Mouse (Mus musculus): ENCODE results near the gene Wdr95. TPM values are rescaled to one million over a fixed set of nuclear protein-coding genes. Genes with fewer than 3 reads are reported as not detected.

Wdr95 gene
- not detected in 2 replicates for polyA plus RNA-seq (2015; fragmentation: Nextera tagmentation; extraction: Ambion mirVana)

DNA sequence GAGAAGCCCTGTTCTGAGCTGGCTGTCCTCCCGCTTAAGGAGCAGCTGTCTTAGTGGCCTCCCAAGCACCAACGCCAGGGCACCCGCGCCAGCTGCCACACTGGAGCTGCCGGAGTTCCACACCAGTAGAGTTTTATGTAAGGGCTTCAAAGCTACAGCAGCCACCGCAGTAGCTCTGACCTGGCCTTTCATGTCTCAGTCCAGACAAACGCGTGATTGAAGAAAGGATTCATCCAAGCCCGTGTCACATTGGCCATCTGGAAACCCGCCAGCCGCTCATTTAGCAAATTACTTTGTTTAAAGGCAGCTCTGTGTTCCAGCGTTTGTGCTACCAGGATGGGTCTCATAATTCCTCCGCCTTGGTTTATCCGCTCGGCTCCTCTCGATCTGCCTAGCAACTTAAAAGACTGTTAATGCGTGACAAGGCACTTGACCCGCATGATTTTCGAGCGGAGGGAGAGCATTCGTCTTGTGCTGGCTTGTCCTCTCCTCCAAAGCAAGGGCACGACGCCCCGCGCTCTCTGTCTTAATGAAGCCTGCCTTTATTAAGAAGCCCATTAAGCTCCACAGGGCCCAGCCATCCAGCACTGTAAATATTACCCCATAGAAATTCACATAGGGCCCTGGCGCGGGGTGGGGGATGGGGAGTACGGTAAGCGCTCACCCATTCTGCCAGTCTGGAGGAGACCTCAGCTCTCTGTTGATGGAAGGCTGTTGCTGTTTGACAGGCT lies at the start of gene Wdr95:
TSS of gene Wdr95 (plus strand) at position 681 of the 731 bp plus-strand sequence.
- Histone ChIP-seq H3K9ac (ENCODE audit: low read length) (no peak within 1 kb of the TSS), H3K4me1 (replicated peaks; ENCODE audit: control insufficient read depth, insufficient read depth) (no peaks in the 10 kb centered on the region), H3K27me3 (ENCODE audit: control insufficient read depth, insufficient read depth, low read length) (no peaks in the 10 kb centered on the region), H3K36me3 (ENCODE audit: control insufficient read depth, insufficient read depth, low read length) (no peaks in the 10 kb centered on the region), H3K4me3 (ENCODE audit: low read depth, low read length) (no peak within 1 kb of the TSS), H3K27ac (replicated peaks) (no peak within 1 kb of the TSS), H3K4me2 (replicated peaks; ENCODE audit: low read depth) (peak within 1 kb of the TSS; percentile 17; the same call in 1 of the 2 replicates), H3K9me3 (ENCODE audit: control insufficient read depth, low read length) (no peaks in the 10 kb centered on the region)
- no peak for ATAC-seq (ENCODE audit: low FRiP score, low TSS enrichment)
- peak; percentile 25 for DNase-seq (ENCODE audit: low spot score)
- 35% methylated on average over 29 of the region's 29 CpGs for WGBS
- no peak for TF ChIP-seq CTCF (IDR thresholded peaks at IDR 0.05; ENCODE audit: low read depth)
- no peak for TF ChIP-seq EP300 (optimal IDR thresholded peaks at IDR 0.05)

DNA sequence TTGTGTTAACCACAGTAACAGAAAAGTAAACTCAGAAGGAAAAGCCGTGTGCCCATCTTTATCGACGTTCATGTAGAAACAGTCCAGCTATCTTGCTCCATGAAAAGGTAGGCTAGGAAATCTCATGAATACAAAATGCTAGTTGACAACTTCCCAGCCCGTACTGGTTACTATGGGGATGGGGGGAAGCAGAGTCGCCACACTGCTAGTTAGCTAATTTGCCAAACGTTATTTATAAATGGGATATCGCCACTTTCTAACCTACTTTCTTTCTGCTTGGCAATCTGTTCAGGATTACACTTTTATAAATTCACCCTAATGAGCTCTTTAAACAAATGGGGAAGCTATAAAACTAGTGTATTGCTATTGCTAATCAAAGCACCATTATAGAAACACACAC lies 46.6 kb upstream of the Wdr95 start:
- 83% methylated on average over 7 of the region's 7 CpGs for WGBS
- no peaks in the 10 kb centered on the region for H3K36me3 ChIP-seq (ENCODE audit: control insufficient read depth, insufficient read depth, low read length)
- TF ChIP-seq EP300 (optimal IDR thresholded peaks at IDR 0.05) (no peak), CTCF (IDR thresholded peaks at IDR 0.05; ENCODE audit: low read depth) (no peak)
- ATAC-seq (ENCODE audit: low FRiP score, low TSS enrichment) (no peak), DNase-seq (ENCODE audit: low spot score) (no peak)
- H3K4me3 ChIP-seq (ENCODE audit: low read depth, low read length): no peak overlapping the region
- H3K9ac ChIP-seq (ENCODE audit: low read length): no peak overlapping the region
- no peaks in the 10 kb centered on the region for H3K9me3 ChIP-seq (ENCODE audit: control insufficient read depth, low read length)
- H3K27ac ChIP-seq (replicated peaks): no peak overlapping the region
- H3K4me2 ChIP-seq (replicated peaks; ENCODE audit: low read depth): no peak overlapping the region
- H3K27me3 ChIP-seq (ENCODE audit: control insufficient read depth, insufficient read depth, low read length): no peaks in the 10 kb centered on the region
- H3K4me1 ChIP-seq (replicated peaks; ENCODE audit: control insufficient read depth, insufficient read depth): no peaks in the 10 kb centered on the region

DNA sequence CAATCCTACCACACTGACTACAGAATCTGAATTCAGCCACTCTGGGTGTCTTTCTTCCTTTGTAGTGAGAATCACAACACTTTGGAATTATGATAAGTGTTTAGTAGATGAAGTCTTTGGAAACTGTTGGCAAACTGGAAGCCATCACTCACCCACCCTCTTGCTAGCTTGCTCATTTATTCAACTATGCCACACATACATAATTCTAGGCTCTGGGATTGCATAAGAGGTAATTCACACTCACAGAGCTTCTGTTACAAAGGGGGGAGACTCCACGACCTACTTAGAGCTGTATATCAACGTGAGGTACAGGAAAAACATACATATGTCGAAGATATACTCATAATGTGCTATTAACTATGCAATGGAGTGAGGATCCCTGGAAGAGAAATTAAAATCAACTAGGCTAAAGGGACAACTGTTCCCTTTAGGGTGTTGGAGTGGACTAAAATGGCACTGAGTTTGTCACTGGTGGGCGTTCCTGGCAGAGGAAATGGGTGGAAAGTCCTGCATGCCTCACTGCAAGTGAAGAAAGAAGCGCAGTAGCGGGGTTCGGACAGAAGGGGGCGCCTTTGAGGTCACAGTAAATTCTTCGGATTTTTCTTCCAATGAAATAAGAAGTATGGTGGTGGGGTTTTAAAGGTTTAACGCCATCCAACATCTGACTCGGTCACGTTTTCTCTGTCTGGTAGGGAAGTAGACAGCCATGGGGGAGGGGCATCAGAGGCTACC lies 45.0 kb upstream of the Wdr95 start:
- H3K9ac ChIP-seq (ENCODE audit: low read length): no peak overlapping the region
- DNase-seq (ENCODE audit: low spot score) (no peak), ATAC-seq (ENCODE audit: low FRiP score, low TSS enrichment) (no peak)
- H3K27ac ChIP-seq (replicated peaks): no peak overlapping the region
- H3K4me2 ChIP-seq (replicated peaks; ENCODE audit: low read depth): no peak overlapping the region
- H3K4me3 ChIP-seq (ENCODE audit: low read depth, low read length): no peak overlapping the region
- no peaks in the 10 kb centered on the region for H3K4me1 ChIP-seq (replicated peaks; ENCODE audit: control insufficient read depth, insufficient read depth)
- 65% methylated on average over 12 of the region's 12 CpGs for WGBS
- TF ChIP-seq EP300 (optimal IDR thresholded peaks at IDR 0.05): no peak
- peak; percentile 44 for TF ChIP-seq CTCF (IDR thresholded peaks at IDR 0.05; ENCODE audit: low read depth)
- H3K9me3 ChIP-seq (ENCODE audit: control insufficient read depth, low read length): no peaks in the 10 kb centered on the region
- H3K27me3 ChIP-seq (ENCODE audit: control insufficient read depth, insufficient read depth, low read length): no peaks in the 10 kb centered on the region
- no peaks in the 10 kb centered on the region for H3K36me3 ChIP-seq (ENCODE audit: control insufficient read depth, insufficient read depth, low read length)

- DNase-seq (ENCODE audit: low spot score) (no peak), ATAC-seq (ENCODE audit: low FRiP score, low TSS enrichment) (peak; percentile 60)
- Histone ChIP-seq H3K9me3 (ENCODE audit: control insufficient read depth, low read length) (no peaks in the 10 kb centered on the region), H3K36me3 (ENCODE audit: control insufficient read depth, insufficient read depth, low read length) (no peaks in the 10 kb centered on the region), H3K4me3 (ENCODE audit: low read depth, low read length) (no peak overlapping the region), H3K27me3 (ENCODE audit: control insufficient read depth, insufficient read depth, low read length) (no peaks in the 10 kb centered on the region), H3K4me1 (replicated peaks; ENCODE audit: control insufficient read depth, insufficient read depth) (no peaks in the 10 kb centered on the region), H3K27ac (replicated peaks) (no peak overlapping the region), H3K4me2 (replicated peaks; ENCODE audit: low read depth) (no peak overlapping the region), H3K9ac (ENCODE audit: low read length) (no peak overlapping the region)
- TF ChIP-seq EP300 (optimal IDR thresholded peaks at IDR 0.05) (no peak), CTCF (IDR thresholded peaks at IDR 0.05; ENCODE audit: low read depth) (no peak)
- WGBS: 55% methylated on average over 12 of the region's 12 CpGs
Observed at GRCm38 (mm10) chr5:149484270-149484669, 44.2 kb upstream of the Wdr95 start.

DNA sequence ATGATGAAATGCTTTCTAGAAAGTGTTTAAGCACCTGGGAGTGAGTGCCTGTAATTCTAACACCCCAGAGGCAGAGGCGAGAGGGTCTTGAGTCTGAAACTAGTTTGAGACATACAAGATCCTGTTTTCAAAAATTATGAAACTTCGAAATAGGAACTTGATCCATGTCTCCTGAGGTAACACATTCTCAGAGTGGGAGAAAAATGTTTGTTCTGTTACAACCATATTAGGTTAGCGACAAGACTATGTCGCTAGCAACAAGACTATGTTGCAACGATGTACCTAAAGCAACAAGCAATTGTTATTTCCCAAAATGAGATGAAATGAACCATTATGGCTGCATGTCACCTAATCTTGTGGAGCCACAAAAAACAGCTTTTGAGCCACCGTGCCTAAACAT lies 43.0 kb upstream of the Wdr95 start:
- Histone ChIP-seq H3K9ac (ENCODE audit: low read length) (no peak overlapping the region), H3K4me3 (ENCODE audit: low read depth, low read length) (no peak overlapping the region), H3K4me2 (replicated peaks; ENCODE audit: low read depth) (no peak overlapping the region), H3K27ac (replicated peaks) (no peak overlapping the region), H3K4me1 (replicated peaks; ENCODE audit: control insufficient read depth, insufficient read depth) (no peaks in the 10 kb centered on the region), H3K36me3 (ENCODE audit: control insufficient read depth, insufficient read depth, low read length) (no peaks in the 10 kb centered on the region), H3K27me3 (ENCODE audit: control insufficient read depth, insufficient read depth, low read length) (no peaks in the 10 kb centered on the region), H3K9me3 (ENCODE audit: control insufficient read depth, low read length) (no peaks in the 10 kb centered on the region)
- no peak for ATAC-seq (ENCODE audit: low FRiP score, low TSS enrichment)
- whole genome bisulfite sequencing: 89% methylated on average over 6 of the region's 6 CpGs
- TF ChIP-seq EP300 (optimal IDR thresholded peaks at IDR 0.05) (no peak), CTCF (IDR thresholded peaks at IDR 0.05; ENCODE audit: low read depth) (no peak)
- DNase-seq (ENCODE audit: low spot score): no peak

All from stomach, postnatal 0 days (tissue).